8 mouse cellular contexts compared by ENCODE assay signal in genomic region chr2:59613474-59614019, GRCm38 (mm10). TPM values are rescaled to one million over a fixed set of nuclear protein-coding genes. Genes with fewer than 3 reads are reported as not detected.
A peak's percentile ranks its signal among the peaks of the same experiment; 100 is the strongest.
DNase-seq lines count a peak whose midpoint lies in the region; ATAC-seq and TF ChIP-seq lines count a peak whose summit lies in the region.

No protein-coding gene starts in this region.

- H3K36me3 ChIP-seq in forebrain, embryonic 15.5 days: no peaks in the 10 kb centered on the region
- H3K36me3 ChIP-seq in midbrain, embryonic 11.5 days (ENCODE audit: control insufficient read depth, insufficient read depth, low read length): no peaks in the 10 kb centered on the region

- 3% methylated on average over 9 of the region's 9 CpGs for WGBS in forebrain, embryonic 15.5 days
- 14% methylated on average over 9 of the region's 9 CpGs for WGBS in midbrain, embryonic 11.5 days

- H3K4me2 ChIP-seq in forebrain, embryonic 15.5 days (replicated peaks): peak overlapping the region; percentile 100
- H3K4me2 ChIP-seq in midbrain, embryonic 11.5 days: peak overlapping the region; percentile 98

- peak in 1 of 2 experiments; percentile 15 for DNase-seq in left cerebral cortex, adult 2 months (ENCODE audit: extremely low spot score in 1 of 2, low spot score in 2 of 2)
- no peak for DNase-seq in left cerebral cortex, adult 11 months (ENCODE audit: low spot score)
- DNase-seq in brain, adult 2 months (ENCODE audit: low read depth, low spot score): peak; percentile 39
- peak; percentile 39 for DNase-seq in kidney, postnatal 14 days
- DNase-seq in midbrain, embryonic 11.5 days (ENCODE audit: low spot score, missing footprints): peak; percentile 89
- DNase-seq in thymus, adult 18-20 months: no peak
- DNase-seq in B cell, adult 2 months: no peak

- H3K9me3 ChIP-seq in forebrain, embryonic 15.5 days: no peaks in the 10 kb centered on the region
- H3K9me3 ChIP-seq in midbrain, embryonic 11.5 days (ENCODE audit: control insufficient read depth, low read length): no peaks in the 10 kb centered on the region

- no peaks in the 10 kb centered on the region for H3K27me3 ChIP-seq in forebrain, embryonic 15.5 days
- H3K27me3 ChIP-seq in midbrain, embryonic 11.5 days (ENCODE audit: control insufficient read depth, insufficient read depth, low read length): peaks cover 10% of the 10 kb centered on the region; the same call in 1 of the 2 replicates

- TF ChIP-seq CTCF in left cerebral cortex, adult 2 months (IDR thresholded peaks at IDR 0.05): no peak

- peaks cover 22% of the 10 kb centered on the region for H3K4me1 ChIP-seq in forebrain, embryonic 15.5 days
- H3K4me1 ChIP-seq in midbrain, embryonic 11.5 days (ENCODE audit: control insufficient read depth, insufficient read depth, low read length): peaks cover 16% of the 10 kb centered on the region

- peak overlapping the region; percentile 78 for H3K9ac ChIP-seq in forebrain, embryonic 15.5 days (replicated peaks)
- H3K9ac ChIP-seq in midbrain, embryonic 11.5 days (ENCODE audit: low read length): peak overlapping the region; percentile 68

- intact Hi-C loops in left cerebral cortex, adult 2 months (cut with DNase I): loop anchor here (2.0 to 5.0 kb wide), 2 partner anchors 71 to 131 kb away; no protein-coding TSS in a partner anchor

- H3K27ac ChIP-seq in left cerebral cortex, adult 2 months: peak overlapping the region; percentile 63; the same call in 1 of the 2 replicates
- H3K27ac ChIP-seq in forebrain, embryonic 15.5 days (replicated peaks): no peak overlapping the region
- 0 out of 2 replicates have a peak overlapping the region, but pooled peaks have one; percentile 5 for H3K27ac ChIP-seq in midbrain, embryonic 11.5 days (ENCODE audit: low read depth, low read length)

- peak overlapping the region; percentile 74 for H3K4me3 ChIP-seq in left cerebral cortex, adult 2 months
- H3K4me3 ChIP-seq in forebrain, embryonic 15.5 days: peak overlapping the region; percentile 94
- H3K4me3 ChIP-seq in midbrain, embryonic 11.5 days (ENCODE audit: low read depth, low read length): peak overlapping the region; percentile 56

- ATAC-seq in forebrain, embryonic 15.5 days (replicated peaks): no peak; the same call in 1 of the 2 replicates
- ATAC-seq in midbrain, embryonic 11.5 days (ENCODE audit: low FRiP score): no peak

RNA-seq across cellular contexts. Expression of gene Tanc1, which starts 1.7 kb away (rescaled TPM):
- 10 to 100 TPM; 26.3 to 32.3 TPM for total RNA-seq in left cerebral cortex, adult 2 months (2021)
- polyA plus RNA-seq in forebrain, embryonic 15.5 days (2015; fragmentation: Nextera tagmentation; extraction: Ambion mirVana): 9.1 and 10.7 TPM in 2 replicates
- 6.2 and 6.7 TPM in 2 replicates for polyA plus RNA-seq in midbrain, embryonic 11.5 days (2014; fragmentation: Nextera tagmentation; extraction: Ambion mirVana)

Comparison
In these comparisons a context has a peak if more than half of its experiments do, and no peak if none do; other contexts are left out.
1. DNase-seq: peak in brain, adult 2 months (single experiment), kidney, postnatal 14 days (single experiment) and midbrain, embryonic 11.5 days (single experiment); none in left cerebral cortex, adult 11 months (single experiment), thymus, adult 18-20 months (0 of 2) and B cell, adult 2 months (0 of 2).
2. Peak in every context shown above with its lines, with median percentiles within 50 percentile points of each other: H3K4me3 ChIP-seq.